Mouse (Mus musculus) forebrain, embryonic 13.5 days (tissue): ENCODE results near the gene Pfkm. TPM values are rescaled to one million over a fixed set of nuclear protein-coding genes. Genes with fewer than 3 reads are reported as not detected.

ENCODE experiments used
- polyA plus RNA-seq: library from polyadenylated mRNA; unstranded; fragments of >200 nt; fragmentation: Nextera tagmentation; extraction: Ambion mirVana; gene quantifications from 2 replicates; pipeline ENCODE4 v1.2.1, GENCODE M21; 2015

Pfkm gene
- polyA plus RNA-seq, 1 experiment from 2014 or later = 57.7 TPM

Other genes starting within 250 kb of the Pfkm start
- 20.3 and 23.3 TPM in 2 replicates for gene Hdac7, start 248.1 kb upstream of the Pfkm start, polyA plus RNA-seq
- gene Vdr, start 182.0 kb upstream of the Pfkm start, polyA plus RNA-seq = 0.05 TPM in 1 of 2 replicates, not detected in the other
- gene Tmem106c, start 128.4 kb upstream of the Pfkm start, polyA plus RNA-seq = 46.9 and 56.2 TPM in 2 replicates
- gene Col2a1, start 87.9 kb upstream of the Pfkm start, polyA plus RNA-seq = 31.8 and 39.6 TPM in 2 replicates
- 26.7 and 30.7 TPM in 2 replicates for gene Senp1, start 1.2 kb downstream of the Pfkm start, polyA plus RNA-seq
- 41.4 and 45.8 TPM in 2 replicates for gene Asb8, start 73.0 kb downstream of the Pfkm start, polyA plus RNA-seq
- 19.4 and 25.6 TPM in 2 replicates for gene Ccdc184, start 74.6 kb downstream of the Pfkm start, polyA plus RNA-seq
- gene Olfr288, start 103.0 kb downstream of the Pfkm start, polyA plus RNA-seq = not detected in 2 replicates
- not detected in 2 replicates for gene Gm44579, start 128.4 kb downstream of the Pfkm start, polyA plus RNA-seq
- gene Olfr287, start 128.5 kb downstream of the Pfkm start, polyA plus RNA-seq = not detected in 2 replicates
- gene Olfr286, start 141.9 kb downstream of the Pfkm start, polyA plus RNA-seq = not detected in 2 replicates
- gene H1fnt, start 164.7 kb downstream of the Pfkm start, polyA plus RNA-seq = not detected in 2 replicates
- 1.8 and 2.6 TPM in 2 replicates for gene Zfp641, start 203.6 kb downstream of the Pfkm start, polyA plus RNA-seq
- not detected in 2 replicates for gene Olfr285, start 224.8 kb downstream of the Pfkm start, polyA plus RNA-seq
- gene Olfr284, start 248.4 kb downstream of the Pfkm start, polyA plus RNA-seq = not detected in 2 replicates